Mouse (Mus musculus): Measurements from ENCODE around the gene Zbtb45. TPM values are rescaled to one million over a fixed set of nuclear protein-coding genes. Genes with fewer than 3 reads are reported as not detected.

The Zbtb45 gene
- total and polyA plus RNA-seq, 2 experiments from 2014 or later, result 29.3 to 32.8 TPM

GRCm38 (mm10) chr7:12986906-12987305, 22.9 kb downstream of the Zbtb45 start:
- 85% methylated on average over 8 of the region's 8 CpGs for WGBS

GRCm38 (mm10) chr7:12985724-12986123, 24.1 kb downstream of the Zbtb45 start:
- TF ChIP-seq CTCF (IDR thresholded peaks at IDR 0.05; ENCODE audit: low read depth), result no peak
- Histone ChIP-seq H3K4me1 (ENCODE audit: insufficient read depth) (no peaks in the 10 kb centered on the region), H3K4me2 (ENCODE audit: low read depth) (no peak overlapping the region), H3K27ac (ENCODE audit: low read depth, low read length) (no peak overlapping the region), H3K4me3 (ENCODE audit: low read depth, low read length) (no peak overlapping the region), H3K9ac (no peak overlapping the region), H3K9me3 (ENCODE audit: low read length) (no peaks in the 10 kb centered on the region), H3K27me3 (ENCODE audit: insufficient read depth, low read length) (no peaks in the 10 kb centered on the region), H3K36me3 (ENCODE audit: insufficient read depth) (0 out of 2 replicates have a peak, but pooled peaks cover 3% of the 10 kb centered on the region)
- WGBS, result 90% methylated on average over 1 of the region's 1 CpGs
- no peak for DNase-seq
- ATAC-seq, result no peak

More at GRCm38 (mm10) chr7:12986906-12987305, 22.9 kb downstream of the Zbtb45 start:
- H3K4me3 ChIP-seq (ENCODE audit: low read depth, low read length), result no peak overlapping the region
- no peaks in the 10 kb centered on the region for H3K27me3 ChIP-seq (ENCODE audit: insufficient read depth, low read length)
- H3K9ac ChIP-seq, result no peak overlapping the region
- H3K36me3 ChIP-seq (ENCODE audit: insufficient read depth), result 0 out of 2 replicates have a peak, but pooled peaks cover 3% of the 10 kb centered on the region
- DNase-seq, result no peak
- ATAC-seq, result no peak
- H3K4me2 ChIP-seq (ENCODE audit: low read depth), result no peak overlapping the region
- no peaks in the 10 kb centered on the region for H3K9me3 ChIP-seq (ENCODE audit: low read length)
- no peak for TF ChIP-seq CTCF (IDR thresholded peaks at IDR 0.05; ENCODE audit: low read depth)
- no peak overlapping the region for H3K27ac ChIP-seq (ENCODE audit: low read depth, low read length)
- H3K4me1 ChIP-seq (ENCODE audit: insufficient read depth), result no peaks in the 10 kb centered on the region

- Histone ChIP-seq H3K27me3 (ENCODE audit: insufficient read depth, low read length) (no peaks in the 10 kb centered on the region), H3K4me1 (ENCODE audit: insufficient read depth) (peaks cover 13% of the 10 kb centered on the region; the same call in 1 of the 2 replicates), H3K9me3 (ENCODE audit: low read length) (no peaks in the 10 kb centered on the region), H3K27ac (ENCODE audit: low read depth, low read length) (no peak overlapping the region), H3K4me3 (ENCODE audit: low read depth, low read length) (no peak overlapping the region), H3K36me3 (ENCODE audit: insufficient read depth) (0 out of 2 replicates have a peak, but pooled peaks cover 3% of the 10 kb centered on the region), H3K9ac (no peak overlapping the region), H3K4me2 (ENCODE audit: low read depth) (no peak overlapping the region)
- TF ChIP-seq CTCF (IDR thresholded peaks at IDR 0.05; ENCODE audit: low read depth), result no peak
- DNase-seq (no peak), ATAC-seq (no peak)
- 89% methylated on average over 7 of the region's 7 CpGs for WGBS
Measured at GRCm38 (mm10) chr7:12980291-12980690, 29.5 kb downstream of the Zbtb45 start.

- H3K27me3 ChIP-seq (ENCODE audit: insufficient read depth, low read length), result no peaks in the 10 kb centered on the region
- no peak for DNase-seq
- no peak overlapping the region for H3K4me2 ChIP-seq (ENCODE audit: low read depth)
- H3K9me3 ChIP-seq (ENCODE audit: low read length), result no peaks in the 10 kb centered on the region
- H3K4me1 ChIP-seq (ENCODE audit: insufficient read depth), result peaks cover 13% of the 10 kb centered on the region; the same call in 1 of the 2 replicates
- ATAC-seq, result no peak
- H3K36me3 ChIP-seq (ENCODE audit: insufficient read depth), result 0 out of 2 replicates have a peak, but pooled peaks cover 3% of the 10 kb centered on the region
- H3K9ac ChIP-seq, result no peak overlapping the region
- no peak overlapping the region for H3K27ac ChIP-seq (ENCODE audit: low read depth, low read length)
- 89% methylated on average over 6 of the region's 6 CpGs for WGBS
- no peak overlapping the region for H3K4me3 ChIP-seq (ENCODE audit: low read depth, low read length)
- TF ChIP-seq CTCF (IDR thresholded peaks at IDR 0.05; ENCODE audit: low read depth), result no peak
Measured at GRCm38 (mm10) chr7:12979776-12980175, 30.1 kb downstream of the Zbtb45 start.

- no peak for TF ChIP-seq CTCF (IDR thresholded peaks at IDR 0.05; ENCODE audit: low read depth)
- ATAC-seq, result no peak
- 0 out of 2 replicates have a peak overlapping the region, but pooled peaks have one; percentile 60 for H3K9ac ChIP-seq
- peak overlapping the region; percentile 60 for H3K4me2 ChIP-seq (ENCODE audit: low read depth)
- no peaks in the 10 kb centered on the region for H3K27me3 ChIP-seq (ENCODE audit: insufficient read depth, low read length)
- H3K27ac ChIP-seq (ENCODE audit: low read depth, low read length), result peak overlapping the region; percentile 86
- no peak overlapping the region for H3K4me3 ChIP-seq (ENCODE audit: low read depth, low read length)
- 0 out of 2 replicates have a peak, but pooled peaks cover 3% of the 10 kb centered on the region for H3K36me3 ChIP-seq (ENCODE audit: insufficient read depth)
- 92% methylated on average over 18 of the region's 18 CpGs for WGBS
- no peak for DNase-seq
- H3K4me1 ChIP-seq (ENCODE audit: insufficient read depth), result peaks cover 13% of the 10 kb centered on the region; the same call in 1 of the 2 replicates
- no peaks in the 10 kb centered on the region for H3K9me3 ChIP-seq (ENCODE audit: low read length)
Measured at GRCm38 (mm10) chr7:12978931-12979722, 30.7 kb downstream of the Zbtb45 start.

GRCm38 (mm10) chr7:12977682-12978389, 32.0 kb downstream of the Zbtb45 start, which contains the start of gene Zfp446:
TSS of gene Zfp446 (plus strand) at chr7:12977848.
- WGBS, result 1% methylated on average over 49 of the region's 49 CpGs
- ATAC-seq (peak; percentile 97), DNase-seq (peak; percentile 99)
- Histone ChIP-seq H3K4me3 (ENCODE audit: low read depth, low read length) (peak within 1 kb of the TSS; percentile 50), H3K27me3 (ENCODE audit: insufficient read depth, low read length) (no peaks in the 10 kb centered on the region), H3K9me3 (ENCODE audit: low read length) (no peaks in the 10 kb centered on the region), H3K4me1 (ENCODE audit: insufficient read depth) (peaks cover 13% of the 10 kb centered on the region; the same call in 1 of the 2 replicates), H3K27ac (ENCODE audit: low read depth, low read length) (peak within 1 kb of the TSS; percentile 86), H3K36me3 (ENCODE audit: insufficient read depth) (0 out of 2 replicates have a peak, but pooled peaks cover 3% of the 10 kb centered on the region), H3K4me2 (ENCODE audit: low read depth) (peak within 1 kb of the TSS; percentile 60), H3K9ac (peak within 1 kb of the TSS; percentile 60)
- TF ChIP-seq CTCF (IDR thresholded peaks at IDR 0.05; ENCODE audit: low read depth), result no peak

Data from forebrain, postnatal 0 days (tissue).